Mouse (Mus musculus) midbrain, embryonic 13.5 days (tissue): Measurements from ENCODE around the gene Ppp1r12b. TPM values are rescaled to one million over a fixed set of nuclear protein-coding genes. Genes with fewer than 3 reads are reported as not detected.

Source experiments
- ATAC-seq: fragments of 200-750 bp; cut with Nextera tagmentation; 2 replicates; pipeline ENCODE4 v1.8.0; 2017; ENCODE audit warnings: mild to moderate bottlenecking, moderate TSS enrichment, moderate library complexity
- H3K27ac ChIP-seq: fragments of 300-500 bp; sonication (generic); 2 replicates; pipeline ENCODE4 v1.5.1; 2015; ENCODE audit warnings: inconsistent platforms, mild to moderate bottlenecking, moderate library complexity
- H3K27me3 ChIP-seq: fragments of 300-500 bp; sonication (generic); 2 replicates; pipeline ENCODE4 v1.6.1; 2015; ENCODE audit warnings: mild to moderate bottlenecking, inconsistent platforms
- H3K36me3 ChIP-seq: fragments of 300-500 bp; sonication (generic); 2 replicates; pipeline ENCODE4 v1.6.1; 2015; ENCODE audit warnings: mild to moderate bottlenecking, inconsistent platforms
- H3K4me1 ChIP-seq: fragments of 300-500 bp; sonication (generic); replicated peaks from 2 replicates; pipeline ENCODE4 v1.6.1; 2015; ENCODE audit warnings: inconsistent platforms
- H3K4me2 ChIP-seq: fragments of 300-500 bp; sonication (generic); replicated peaks from 2 replicates; pipeline ENCODE4 v1.6.1; 2015; ENCODE audit warnings: moderate library complexity, mild to moderate bottlenecking, inconsistent platforms
- H3K4me3 ChIP-seq: fragments of 300-500 bp; sonication (generic); replicated peaks from 2 replicates; pipeline ENCODE4 v1.5.1; 2015; ENCODE audit warnings: mild to moderate bottlenecking, inconsistent platforms
- H3K9ac ChIP-seq: fragments of 300-500 bp; sonication (generic); replicated peaks from 2 replicates; pipeline ENCODE4 v1.6.1; 2015; ENCODE audit warnings: mild to moderate bottlenecking, inconsistent platforms
- H3K9me3 ChIP-seq: fragments of 300-500 bp; sonication (generic); 2 replicates; pipeline ENCODE4 v1.6.1; 2016; ENCODE audit warnings: mild to moderate bottlenecking, inconsistent platforms
- WGBS: fragments of 180-500 bp; shearing (Covaris S2); methylation state at CpG from one replicate; pipeline ENCODE4 v1.1.7; 2015; 5-methylcytosine and 5-hydroxymethylcytosine counted together
- polyA plus RNA-seq: library from polyadenylated mRNA; unstranded; fragments of >200 nt; fragmentation: Nextera tagmentation; extraction: Ambion mirVana; gene quantifications from 2 replicates; pipeline ENCODE4 v1.2.1, GENCODE M21; 2015

Gene Ppp1r12b
- polyA plus RNA-seq, 1 experiment from 2014 or later: 13.3 TPM

DNA sequence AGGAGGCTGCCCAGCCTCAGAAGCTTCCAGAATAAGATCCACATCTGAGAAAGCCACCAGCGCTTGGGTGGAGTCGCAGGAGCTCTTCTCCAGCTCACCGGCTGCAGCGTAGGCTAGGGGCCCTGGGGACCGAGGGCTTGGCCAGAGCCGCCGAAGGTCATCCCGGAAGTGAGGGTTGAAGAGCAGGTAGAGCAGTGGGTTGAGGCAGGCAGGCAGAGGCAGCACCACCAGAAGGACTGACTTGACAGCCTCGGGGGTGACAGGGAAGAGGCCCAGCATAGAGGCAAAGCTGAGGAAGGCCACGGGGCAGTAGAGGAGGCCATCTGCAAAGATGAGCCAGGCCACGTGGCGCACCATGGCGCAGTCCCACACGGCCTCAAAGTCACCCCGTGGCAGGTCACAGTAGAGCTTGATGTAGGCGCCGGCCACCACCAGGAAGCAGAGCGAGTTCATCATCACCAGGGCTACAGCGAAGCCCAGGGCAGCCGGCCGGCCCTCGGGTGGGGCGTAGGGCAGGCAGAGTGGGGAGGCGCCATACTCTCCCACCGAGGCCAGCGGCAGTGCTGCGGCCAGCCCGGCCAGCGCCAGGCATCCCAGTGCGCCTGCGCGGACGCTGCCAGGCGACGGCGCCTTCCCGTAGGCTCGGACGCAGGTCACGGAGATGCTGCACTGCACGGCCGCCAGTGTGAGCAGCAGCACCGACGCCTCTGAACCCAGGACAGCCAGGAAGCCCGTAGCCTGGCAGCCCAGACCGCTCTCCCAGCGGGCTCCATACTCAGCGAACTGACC, 31.6 kb upstream of the Ppp1r12b start:
- WGBS: 35% methylated on average over 48 of the region's 48 CpGs
- Histone ChIP-seq H3K36me3 (no peaks in the 10 kb centered on the region), H3K4me2 (peak overlapping the region; percentile 72), H3K4me3 (peak overlapping the region; percentile 47), H3K9me3 (no peaks in the 10 kb centered on the region), H3K27ac (no peak overlapping the region), H3K9ac (peak overlapping the region; percentile 70), H3K27me3 (peaks cover 23% of the 10 kb centered on the region), H3K4me1 (peaks cover 8% of the 10 kb centered on the region)
- peak; percentile 90 for ATAC-seq

DNA sequence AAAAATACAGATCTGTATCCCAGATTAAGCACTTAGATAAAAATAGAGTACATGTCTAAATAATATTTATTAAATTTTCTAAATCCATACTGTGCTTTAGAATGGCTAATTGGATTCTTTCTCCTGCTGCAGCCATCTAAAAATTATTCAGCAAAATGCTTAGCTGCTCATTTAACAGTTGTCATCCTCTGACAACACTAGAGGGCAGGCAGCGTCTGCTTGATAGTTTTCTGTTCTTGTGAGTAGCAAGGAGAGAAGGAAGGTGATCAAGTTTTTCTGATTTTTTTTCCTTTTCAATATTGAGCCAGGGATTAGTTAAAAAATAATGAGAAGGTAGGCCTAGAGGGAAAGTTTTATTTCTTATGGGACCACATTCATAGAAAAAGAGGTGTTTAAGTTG, 17.2 kb upstream of the Ppp1r12b start:
- Histone ChIP-seq H3K27ac (no peak overlapping the region), H3K9ac (no peak overlapping the region), H3K4me1 (no peaks in the 10 kb centered on the region), H3K9me3 (no peaks in the 10 kb centered on the region), H3K4me3 (no peak overlapping the region), H3K27me3 (no peaks in the 10 kb centered on the region), H3K4me2 (no peak overlapping the region), H3K36me3 (peaks cover 17% of the 10 kb centered on the region)
- ATAC-seq: no peak
- WGBS: 56% methylated on average over 1 of the region's 1 CpGs

DNA sequence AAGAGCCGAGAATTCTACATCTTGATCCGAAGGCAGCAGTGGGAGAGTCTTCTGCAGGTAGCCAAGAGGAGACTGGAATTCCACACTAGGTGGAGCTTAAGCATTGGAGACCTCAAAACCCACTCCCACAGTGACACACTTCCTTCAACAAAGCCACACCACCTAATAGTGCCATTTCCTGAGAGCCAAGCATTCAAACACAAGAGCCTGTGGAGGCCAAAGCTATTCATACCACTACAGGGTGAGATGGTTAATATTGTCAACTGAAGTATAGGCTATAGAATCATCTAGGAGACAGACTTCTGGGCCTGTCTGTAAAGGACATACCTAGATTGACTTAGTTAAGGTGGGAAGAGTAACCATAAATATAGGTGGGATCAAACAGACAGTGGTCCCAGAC, 9.7 kb upstream of the Ppp1r12b start:
- no peaks in the 10 kb centered on the region for H3K9me3 ChIP-seq
- H3K4me1 ChIP-seq: peaks cover 15% of the 10 kb centered on the region

DNA sequence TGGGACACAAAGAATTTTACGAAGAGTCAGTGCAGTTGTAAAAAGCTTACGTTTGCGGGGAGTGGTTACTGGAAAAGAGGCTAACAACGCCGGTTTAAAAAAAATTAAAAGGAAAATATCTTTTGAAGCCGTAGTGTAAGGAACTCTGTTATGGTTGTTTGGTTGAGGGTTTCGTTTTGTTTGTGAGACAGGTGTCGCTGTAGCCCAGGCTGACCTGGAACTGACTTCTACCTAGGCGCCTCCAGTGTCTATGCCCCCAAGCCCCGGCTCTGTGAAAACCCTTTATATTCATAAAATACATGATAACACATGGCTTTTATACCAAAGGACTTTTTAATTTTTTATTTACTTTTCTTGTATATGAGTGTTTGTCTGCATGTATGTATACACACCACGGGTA, 7.1 kb upstream of the Ppp1r12b start:
- ATAC-seq: peak; percentile 75
- Histone ChIP-seq H3K9ac (peak overlapping the region; percentile 64), H3K27ac (no peak overlapping the region), H3K36me3 (no peaks in the 10 kb centered on the region), H3K4me3 (peak overlapping the region; percentile 74), H3K4me1 (peaks cover 15% of the 10 kb centered on the region), H3K27me3 (peaks cover 7% of the 10 kb centered on the region), H3K4me2 (peak overlapping the region; percentile 70), H3K9me3 (no peaks in the 10 kb centered on the region)
- WGBS: 5% methylated on average over 11 of the region's 11 CpGs

More for the DNA sequence above, 9.7 kb upstream of the Ppp1r12b start:
- no peak for ATAC-seq
- Histone ChIP-seq H3K4me3 (no peak overlapping the region), H3K4me2 (no peak overlapping the region), H3K27ac (no peak overlapping the region), H3K36me3 (peaks cover 15% of the 10 kb centered on the region), H3K27me3 (peaks cover 7% of the 10 kb centered on the region), H3K9ac (no peak overlapping the region)
- WGBS: 96% methylated on average over 2 of the region's 2 CpGs

DNA sequence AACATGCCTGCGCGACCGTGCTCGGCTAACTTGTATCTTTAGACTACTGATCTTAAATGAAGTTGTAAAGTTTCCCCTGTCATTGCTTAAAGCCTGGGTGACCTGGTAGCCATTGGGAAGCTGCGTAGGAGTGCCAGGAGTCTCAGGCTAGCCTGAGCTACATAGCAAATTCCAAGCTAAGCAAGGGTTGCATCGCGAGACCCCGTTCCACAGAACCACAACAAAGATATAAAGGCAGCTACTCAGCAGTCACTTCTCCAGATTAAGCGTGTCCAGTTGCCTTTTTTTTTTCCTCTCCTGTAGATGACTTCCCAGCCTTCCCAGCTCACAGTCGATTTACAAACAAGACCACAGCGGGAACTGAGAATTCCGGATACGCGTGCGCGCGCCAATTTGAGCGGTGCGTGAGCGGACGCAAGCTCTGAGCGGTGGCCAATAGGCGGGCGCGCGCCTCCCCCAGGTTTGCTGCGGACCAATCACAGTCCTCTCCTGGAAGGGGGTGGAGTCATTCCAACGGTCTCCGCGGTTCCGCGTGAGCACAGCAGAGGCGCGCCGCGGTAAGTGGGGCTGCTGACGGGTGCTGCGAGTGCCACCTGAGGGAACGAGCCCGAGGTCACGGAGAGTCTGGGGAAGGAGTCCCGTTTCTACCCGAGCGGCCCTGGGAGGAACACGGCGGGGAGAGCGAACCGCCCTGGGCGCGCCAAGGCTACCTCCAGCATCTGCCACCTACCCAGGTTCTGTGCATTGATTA, 6.5 kb upstream of the Ppp1r12b start, which contains the start of gene Ube2t:
Gene Ube2t, plus strand, starts transcription at position 513 of the 751 bp plus-strand sequence.
- ATAC-seq: peak; percentile 100
- 2% methylated on average over 50 of the region's 50 CpGs for WGBS

DNA sequence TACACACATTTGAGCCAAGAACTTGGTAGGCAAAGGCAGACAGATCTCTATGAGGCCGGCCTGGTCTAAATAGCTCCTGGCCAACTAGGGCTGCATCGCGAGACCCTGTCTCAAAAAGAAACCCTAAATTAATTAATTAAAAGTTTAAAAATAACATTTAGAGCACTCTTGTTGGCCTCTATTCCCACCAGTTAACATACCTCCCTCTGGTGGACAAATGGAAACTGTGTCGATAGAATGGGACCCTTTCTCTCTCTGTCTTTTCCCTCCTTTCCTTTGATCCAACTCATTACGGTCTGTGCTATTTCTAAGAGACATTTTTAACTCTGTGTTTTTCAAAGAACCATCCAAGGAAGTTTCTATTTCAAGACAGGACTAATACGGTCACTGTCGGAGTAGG, 4.9 kb upstream of the Ppp1r12b start:
- Histone ChIP-seq H3K36me3 (no peaks in the 10 kb centered on the region), H3K4me2 (no peak overlapping the region), H3K27me3 (peaks cover 10% of the 10 kb centered on the region), H3K27ac (no peak overlapping the region), H3K4me3 (no peak overlapping the region), H3K9me3 (no peaks in the 10 kb centered on the region), H3K9ac (no peak overlapping the region), H3K4me1 (peaks cover 15% of the 10 kb centered on the region)
- WGBS: 59% methylated on average over 7 of the region's 7 CpGs
- ATAC-seq: no peak

More for the DNA sequence above, 6.5 kb upstream of the Ppp1r12b start, which contains the start of gene Ube2t:
- peak within 1 kb of the TSS; percentile 70 for H3K4me2 ChIP-seq
- peaks cover 10% of the 10 kb centered on the region for H3K27me3 ChIP-seq
- peaks cover 15% of the 10 kb centered on the region for H3K4me1 ChIP-seq
- H3K27ac ChIP-seq: no peak within 1 kb of the TSS
- H3K4me3 ChIP-seq: peak within 1 kb of the TSS; percentile 74
- peak within 1 kb of the TSS; percentile 64 for H3K9ac ChIP-seq
- H3K9me3 ChIP-seq: no peaks in the 10 kb centered on the region
- no peaks in the 10 kb centered on the region for H3K36me3 ChIP-seq

DNA sequence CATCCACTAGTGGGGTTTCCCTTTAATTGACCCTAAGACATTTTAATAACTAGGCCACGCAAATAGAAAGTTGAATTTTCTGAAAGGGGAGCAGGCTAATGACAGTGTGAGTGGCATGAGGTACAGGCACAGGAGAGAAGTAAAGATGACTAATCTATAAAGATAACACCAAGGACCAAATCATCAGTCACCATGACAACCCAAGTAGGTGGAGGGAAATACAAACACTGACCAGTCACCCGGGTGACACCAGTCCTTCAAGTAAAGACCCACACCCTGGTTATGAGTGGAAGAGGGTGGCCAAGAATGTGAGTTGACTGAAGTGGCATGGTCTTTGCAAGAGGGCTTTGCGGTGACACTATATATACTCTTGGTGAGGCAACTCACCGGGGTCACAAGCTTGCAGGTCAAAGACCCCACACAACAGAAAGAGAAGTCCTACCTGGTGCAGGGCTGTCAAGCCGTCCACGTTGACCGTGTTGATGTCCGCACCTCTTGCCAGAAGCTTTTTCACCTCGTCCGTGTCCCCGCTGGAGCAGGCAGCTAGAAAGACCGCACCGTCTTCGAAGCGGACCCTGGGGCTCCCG, 599 bp downstream of the Ppp1r12b start:
- H3K27me3 ChIP-seq: 0 out of 2 replicates have a peak, but pooled peaks cover 3% of the 10 kb centered on the region
- no peaks in the 10 kb centered on the region for H3K36me3 ChIP-seq
- H3K4me1 ChIP-seq: peaks cover 14% of the 10 kb centered on the region
- H3K4me2 ChIP-seq: peak overlapping the region; percentile 87
- no peak; the same call in 1 of the 2 replicates for ATAC-seq
- peak overlapping the region; percentile 78 for H3K4me3 ChIP-seq
- no peaks in the 10 kb centered on the region for H3K9me3 ChIP-seq
- H3K9ac ChIP-seq: peak overlapping the region; percentile 87
- 5% methylated on average over 16 of the region's 16 CpGs for WGBS
- peak overlapping the region; percentile 91 for H3K27ac ChIP-seq

DNA sequence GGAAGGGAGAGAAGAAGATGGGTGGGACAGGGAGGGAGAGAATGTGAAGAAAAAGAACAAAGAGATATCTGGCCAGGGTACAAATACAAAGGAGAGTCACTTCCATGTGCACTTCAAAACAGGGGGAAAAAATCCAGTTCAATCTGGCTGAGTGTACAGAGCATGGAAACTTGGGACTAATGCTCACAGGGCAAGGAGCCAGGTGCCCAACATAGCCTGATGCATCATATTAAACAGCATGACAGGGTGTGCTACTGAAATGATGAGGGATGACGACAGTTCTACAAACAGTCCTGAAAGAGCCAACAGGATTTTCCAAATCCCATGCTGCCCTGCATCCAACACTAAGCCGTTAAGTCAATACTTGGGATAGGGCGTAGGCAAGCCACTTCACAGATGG, 5.8 kb downstream of the Ppp1r12b start:
- Histone ChIP-seq H3K4me1 (peaks cover 10% of the 10 kb centered on the region), H3K27me3 (no peaks in the 10 kb centered on the region)

DNA sequence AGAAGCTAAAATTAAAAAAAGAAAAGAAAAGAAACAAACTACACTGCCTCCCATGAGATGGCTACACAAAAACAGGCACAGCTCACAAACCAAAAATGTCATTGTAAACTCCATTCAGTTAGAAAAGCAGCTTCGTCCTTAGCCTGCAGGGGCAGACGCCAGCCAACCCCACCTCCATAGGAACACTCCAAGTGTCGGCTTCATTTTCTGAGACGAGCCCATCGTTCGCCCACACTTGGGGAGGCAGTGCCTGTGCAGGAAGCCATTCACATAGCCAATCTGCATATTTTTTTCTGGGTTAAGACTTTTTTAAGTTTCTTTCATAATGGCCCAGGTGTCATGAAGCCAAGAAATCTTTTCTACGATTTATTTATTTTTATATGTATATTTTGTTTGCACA, 8.2 kb downstream of the Ppp1r12b start:
- peaks cover 6% of the 10 kb centered on the region for H3K36me3 ChIP-seq
- H3K27ac ChIP-seq: no peak overlapping the region
- H3K4me3 ChIP-seq: no peak overlapping the region
- no peaks in the 10 kb centered on the region for H3K9me3 ChIP-seq
- no peak overlapping the region for H3K9ac ChIP-seq
- no peaks in the 10 kb centered on the region for H3K27me3 ChIP-seq
- 82% methylated on average over 7 of the region's 7 CpGs for WGBS
- H3K4me2 ChIP-seq: no peak overlapping the region
- ATAC-seq: no peak
- no peaks in the 10 kb centered on the region for H3K4me1 ChIP-seq

More for the DNA sequence above, 5.8 kb downstream of the Ppp1r12b start:
- H3K27ac ChIP-seq: no peak overlapping the region
- no peak overlapping the region for H3K9ac ChIP-seq
- no peak for ATAC-seq
- 84% methylated on average over 3 of the region's 3 CpGs for WGBS
- H3K36me3 ChIP-seq: peaks cover 6% of the 10 kb centered on the region
- H3K9me3 ChIP-seq: no peaks in the 10 kb centered on the region
- no peak overlapping the region for H3K4me3 ChIP-seq
- no peak overlapping the region for H3K4me2 ChIP-seq

DNA sequence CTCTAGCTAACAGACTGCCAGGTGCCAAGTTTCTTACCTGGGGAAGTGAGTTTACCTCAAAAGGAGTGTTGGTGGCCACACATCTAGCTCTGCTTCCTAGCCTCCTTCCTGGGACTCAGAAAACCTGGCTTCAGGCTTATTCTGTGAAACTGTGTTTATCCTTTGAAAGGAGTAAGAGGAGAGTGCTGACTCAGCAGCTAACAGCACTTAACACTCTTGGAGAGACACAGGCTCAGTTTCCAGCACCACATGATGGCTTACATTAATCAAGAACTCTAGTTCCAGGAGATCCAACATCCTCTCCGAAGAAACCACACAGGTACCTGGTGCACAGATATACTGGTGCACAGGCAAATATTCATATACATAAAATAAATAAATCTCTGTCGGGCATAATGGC, 12.8 kb downstream of the Ppp1r12b start:
- Histone ChIP-seq H3K27me3 (no peaks in the 10 kb centered on the region), H3K27ac (no peak overlapping the region), H3K4me2 (no peak overlapping the region), H3K9me3 (no peaks in the 10 kb centered on the region), H3K36me3 (peaks cover 1% of the 10 kb centered on the region), H3K4me1 (no peaks in the 10 kb centered on the region), H3K4me3 (no peak overlapping the region), H3K9ac (no peak overlapping the region)
- ATAC-seq: no peak
- WGBS: 96% methylated on average over 2 of the region's 2 CpGs

DNA sequence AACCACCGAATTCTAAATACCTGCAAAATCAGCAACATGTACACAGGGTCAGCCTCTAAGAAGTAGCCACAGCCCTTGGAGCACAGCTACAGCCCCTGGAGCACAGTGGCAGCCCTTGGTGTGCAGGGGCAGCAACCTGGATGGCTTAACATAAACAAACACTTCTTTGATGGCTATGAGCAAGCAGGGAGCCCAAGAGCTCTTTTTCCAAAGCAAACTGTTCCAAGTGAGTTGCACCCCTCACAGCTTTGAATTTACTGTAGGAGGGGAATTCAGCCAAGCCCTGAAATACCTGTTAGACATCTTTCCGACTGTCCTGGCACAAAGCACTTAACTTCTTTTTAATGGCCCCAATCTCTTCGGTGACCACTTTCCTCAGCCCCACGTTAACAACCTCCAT, 14.9 kb downstream of the Ppp1r12b start:
- H3K27ac ChIP-seq: no peak overlapping the region
- H3K4me2 ChIP-seq: no peak overlapping the region
- no peak overlapping the region for H3K4me3 ChIP-seq
- no peaks in the 10 kb centered on the region for H3K36me3 ChIP-seq
- no peak for ATAC-seq
- H3K4me1 ChIP-seq: no peaks in the 10 kb centered on the region
- no peaks in the 10 kb centered on the region for H3K27me3 ChIP-seq
- H3K9ac ChIP-seq: no peak overlapping the region
- 77% methylated on average over 4 of the region's 4 CpGs for WGBS
- no peaks in the 10 kb centered on the region for H3K9me3 ChIP-seq

DNA sequence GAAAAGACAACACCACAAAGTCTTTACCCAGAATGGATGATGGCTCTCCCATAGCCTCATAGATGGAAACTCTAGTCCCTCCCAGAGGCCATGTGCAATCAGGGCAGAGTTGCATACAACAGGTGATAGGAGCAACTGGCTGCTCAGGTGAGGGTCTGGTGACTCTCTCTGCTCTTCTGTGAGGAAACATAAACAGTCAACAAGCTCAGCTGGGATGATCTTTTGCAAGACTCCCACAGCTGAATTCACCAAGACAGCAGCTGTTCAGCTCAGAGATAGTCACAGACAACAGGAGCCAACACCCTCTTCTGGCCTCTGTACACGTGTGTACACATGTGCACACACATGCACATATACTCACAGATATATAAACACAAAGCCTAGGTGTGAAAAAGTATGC, 17.5 kb downstream of the Ppp1r12b start:
- Histone ChIP-seq H3K9me3 (no peaks in the 10 kb centered on the region), H3K4me2 (no peak overlapping the region), H3K4me1 (no peaks in the 10 kb centered on the region), H3K9ac (no peak overlapping the region), H3K36me3 (no peaks in the 10 kb centered on the region), H3K27ac (no peak overlapping the region), H3K27me3 (no peaks in the 10 kb centered on the region), H3K4me3 (no peak overlapping the region)
- ATAC-seq: no peak
- WGBS: 95% methylated on average over 1 of the region's 1 CpGs
